Mouse (Mus musculus): ENCODE results near the gene Pskh1. TPM values are rescaled to one million over a fixed set of nuclear protein-coding genes. Genes with fewer than 3 reads are reported as not detected.

Pskh1 gene
- polyA plus RNA-seq, 1 experiment from 2014 or later: 12.0 TPM

DNA sequence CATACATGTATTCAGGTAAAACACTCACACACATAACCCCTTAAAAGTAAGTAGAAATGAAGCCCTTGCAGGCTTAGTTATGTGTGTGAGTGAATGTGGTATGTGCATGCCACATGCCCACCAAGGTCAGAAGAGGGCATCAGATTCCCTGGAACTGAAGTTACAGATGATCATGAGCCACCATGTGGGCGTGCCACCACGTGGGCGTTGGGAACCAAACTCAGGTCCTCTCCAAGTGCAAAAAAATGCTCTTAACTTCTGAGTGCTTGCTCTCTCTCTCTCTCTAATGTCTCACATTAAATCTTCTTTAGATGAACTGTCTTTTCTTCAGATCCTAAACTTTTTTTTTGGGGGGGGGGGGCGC, 38.0 kb downstream of the Pskh1 start, which contains the start of gene Psmb10:
Psmb10 (minus strand) TSS at position 139 of the 364 bp plus-strand sequence.
- no peak for ATAC-seq (replicated peaks)
- Histone ChIP-seq H3K27me3 (no peaks in the 10 kb centered on the region), H3K9ac (replicated peaks) (peak within 1 kb of the TSS; percentile 84), H3K4me2 (replicated peaks) (peak within 1 kb of the TSS; percentile 86), H3K36me3 (no peaks in the 10 kb centered on the region), H3K27ac (replicated peaks) (peak within 1 kb of the TSS; percentile 86), H3K4me3 (peak within 1 kb of the TSS; percentile 81), H3K4me1 (peaks cover 22% of the 10 kb centered on the region), H3K9me3 (no peaks in the 10 kb centered on the region)
- 40% methylated on average over 4 of the region's 4 CpGs for WGBS

DNA sequence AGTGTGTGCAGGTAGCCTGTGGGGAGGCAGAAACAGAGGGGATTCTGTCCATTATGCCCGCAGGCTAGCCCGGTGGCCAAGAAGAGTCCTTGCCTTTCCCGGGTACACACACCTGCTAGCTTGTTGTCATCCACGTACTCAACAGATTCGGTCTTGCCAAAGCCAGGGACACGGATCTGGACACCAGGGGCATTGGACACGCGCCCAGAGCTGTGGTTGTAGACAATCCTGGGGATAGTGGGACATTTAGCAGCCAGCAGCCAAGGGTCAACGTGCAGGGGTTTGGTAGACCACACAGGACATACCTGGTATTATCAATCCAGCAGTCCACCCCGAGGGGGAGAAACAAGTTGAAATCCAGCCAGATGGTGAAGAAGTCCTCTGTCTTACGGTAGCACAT, 41.8 kb downstream of the Pskh1 start:
- H3K4me1 ChIP-seq: peaks cover 9% of the 10 kb centered on the region
- ATAC-seq (replicated peaks): no peak
- no peak overlapping the region for H3K27ac ChIP-seq (replicated peaks)
- H3K4me3 ChIP-seq: no peak overlapping the region
- no peaks in the 10 kb centered on the region for H3K36me3 ChIP-seq
- WGBS: 90% methylated on average over 11 of the region's 11 CpGs
- no peaks in the 10 kb centered on the region for H3K9me3 ChIP-seq
- no peak overlapping the region for H3K9ac ChIP-seq (replicated peaks)
- no peak overlapping the region for H3K4me2 ChIP-seq (replicated peaks)
- H3K27me3 ChIP-seq: no peaks in the 10 kb centered on the region

DNA sequence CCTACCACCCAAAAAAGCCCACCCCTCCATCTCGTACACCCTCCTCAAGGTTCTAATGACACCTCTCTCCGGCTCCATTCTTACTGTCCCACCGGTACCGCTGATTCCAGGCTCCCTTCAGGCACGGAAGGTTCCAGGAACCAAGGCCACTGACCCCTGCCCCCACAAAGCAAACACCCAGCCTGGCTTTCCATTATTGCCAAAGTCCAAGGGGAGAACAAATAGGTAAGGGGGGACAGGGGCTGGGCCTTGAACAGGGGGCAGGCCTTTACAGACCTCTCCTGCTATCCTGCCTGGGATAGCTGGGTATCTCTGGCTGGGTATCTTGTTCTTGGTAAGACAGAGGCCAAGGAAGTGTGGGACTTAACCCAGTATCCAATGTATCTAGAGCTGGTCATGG, 42.3 kb downstream of the Pskh1 start:
- H3K4me1 ChIP-seq: peaks cover 9% of the 10 kb centered on the region
- no peak overlapping the region for H3K4me3 ChIP-seq
- H3K27me3 ChIP-seq: no peaks in the 10 kb centered on the region
- WGBS: 90% methylated on average over 5 of the region's 5 CpGs
- H3K9me3 ChIP-seq: no peaks in the 10 kb centered on the region
- no peak overlapping the region for H3K27ac ChIP-seq (replicated peaks)
- H3K9ac ChIP-seq (replicated peaks): no peak overlapping the region
- H3K36me3 ChIP-seq: no peaks in the 10 kb centered on the region
- no peak for ATAC-seq (replicated peaks)
- no peak overlapping the region for H3K4me2 ChIP-seq (replicated peaks)

DNA sequence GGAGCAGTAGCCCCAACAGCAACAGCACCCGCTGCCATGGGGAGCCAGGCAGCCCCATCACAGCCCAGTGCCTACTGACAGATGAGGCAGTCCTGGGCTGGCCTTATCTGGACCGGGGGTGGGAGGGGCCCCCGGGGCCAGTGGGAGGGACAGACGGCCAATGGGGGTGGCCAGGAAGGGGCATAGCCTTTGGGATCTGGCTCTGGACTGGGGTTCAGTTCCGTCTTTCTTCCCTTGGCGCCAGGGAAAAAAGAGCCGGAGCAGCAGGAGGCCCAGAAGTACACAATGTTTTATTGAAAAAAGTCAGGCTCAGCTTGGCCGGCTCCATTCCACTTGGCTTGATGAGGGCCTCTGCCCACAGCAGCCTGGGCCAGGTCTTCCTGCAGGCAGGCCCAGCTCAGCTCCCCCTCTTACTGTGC, 43.1 kb downstream of the Pskh1 start, which contains the start of gene Lcat:
Lcat (minus strand) TSS at position 62 of the 419 bp plus-strand sequence.
- 48% methylated on average over 8 of the region's 8 CpGs for WGBS
- no peaks in the 10 kb centered on the region for H3K36me3 ChIP-seq
- H3K9ac ChIP-seq (replicated peaks): no peak within 1 kb of the TSS
- ATAC-seq (replicated peaks): no peak; the same call in 1 of the 2 replicates
- no peaks in the 10 kb centered on the region for H3K9me3 ChIP-seq
- H3K4me3 ChIP-seq: no peak within 1 kb of the TSS
- H3K27me3 ChIP-seq: no peaks in the 10 kb centered on the region
- H3K27ac ChIP-seq (replicated peaks): no peak within 1 kb of the TSS
- H3K4me2 ChIP-seq (replicated peaks): no peak within 1 kb of the TSS
- peaks cover under 1% of the 10 kb centered on the region for H3K4me1 ChIP-seq

DNA sequence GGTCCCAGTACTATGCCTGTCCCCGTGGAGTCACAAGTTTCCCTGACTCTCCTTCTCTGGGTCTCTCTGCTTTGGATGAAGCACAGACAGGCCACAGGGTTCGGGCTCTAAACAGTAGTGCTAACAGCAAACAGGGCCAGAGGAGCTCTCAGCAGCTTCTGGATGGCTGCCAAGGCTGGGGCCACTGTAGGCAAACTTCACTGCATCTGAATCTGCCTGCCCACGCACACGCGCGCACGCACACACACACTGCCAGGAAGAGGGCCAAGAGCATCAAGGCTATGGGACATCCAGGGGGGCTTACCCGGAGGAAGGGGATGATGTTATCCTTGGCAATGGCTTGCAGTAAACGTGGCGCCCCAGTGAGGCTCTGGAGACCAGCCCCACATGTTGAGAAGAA, 49.1 kb downstream of the Pskh1 start:
- WGBS: 48% methylated on average over 10 of the region's 10 CpGs
- H3K27me3 ChIP-seq: no peaks in the 10 kb centered on the region
- H3K27ac ChIP-seq (replicated peaks): no peak overlapping the region
- H3K36me3 ChIP-seq: no peaks in the 10 kb centered on the region
- no peak for ATAC-seq (replicated peaks)
- H3K4me3 ChIP-seq: no peak overlapping the region
- peaks cover 21% of the 10 kb centered on the region for H3K4me1 ChIP-seq
- H3K9me3 ChIP-seq: no peaks in the 10 kb centered on the region
- no peak overlapping the region for H3K9ac ChIP-seq (replicated peaks)
- H3K4me2 ChIP-seq (replicated peaks): no peak overlapping the region

DNA sequence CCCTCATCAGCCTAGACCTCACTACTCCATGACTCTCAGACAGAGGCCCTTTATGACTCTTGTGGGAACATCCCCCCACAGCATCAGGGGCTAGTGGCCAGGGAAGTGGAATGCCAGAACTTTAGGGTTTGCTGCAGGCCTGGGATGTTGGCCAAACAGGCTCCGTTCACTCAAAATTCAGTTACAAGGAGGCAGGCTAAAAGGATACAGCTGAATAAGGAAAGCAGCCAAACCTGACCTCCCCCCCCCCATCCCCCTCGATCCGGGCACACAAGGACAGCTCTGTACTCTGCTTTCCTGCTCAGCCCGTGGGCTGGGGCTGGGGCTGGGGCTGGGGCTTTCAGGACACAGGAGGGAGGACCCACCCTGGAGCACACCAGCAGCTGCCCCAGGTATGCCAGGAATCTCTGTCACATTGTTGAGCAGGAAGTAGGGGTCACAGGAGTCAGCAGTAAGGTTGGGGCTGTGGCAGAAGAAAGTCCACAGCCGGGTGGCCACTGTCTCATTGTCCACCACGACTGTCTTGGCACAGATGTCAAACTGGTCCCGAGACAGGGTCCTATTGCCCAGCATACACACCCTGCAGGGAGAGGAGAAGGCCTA, 50.9 kb downstream of the Pskh1 start:
- no peaks in the 10 kb centered on the region for H3K27me3 ChIP-seq
- 52% methylated on average over 7 of the region's 7 CpGs for WGBS
- ATAC-seq (replicated peaks): peak; percentile 88
- H3K36me3 ChIP-seq: no peaks in the 10 kb centered on the region
- H3K4me2 ChIP-seq (replicated peaks): no peak overlapping the region
- H3K9me3 ChIP-seq: no peaks in the 10 kb centered on the region
- 0 out of 2 replicates have a peak overlapping the region, but pooled peaks have one; percentile 1 for H3K9ac ChIP-seq (replicated peaks)
- peak overlapping the region; percentile 70 for H3K27ac ChIP-seq (replicated peaks)
- no peak overlapping the region for H3K4me3 ChIP-seq
- peaks cover 21% of the 10 kb centered on the region for H3K4me1 ChIP-seq

DNA sequence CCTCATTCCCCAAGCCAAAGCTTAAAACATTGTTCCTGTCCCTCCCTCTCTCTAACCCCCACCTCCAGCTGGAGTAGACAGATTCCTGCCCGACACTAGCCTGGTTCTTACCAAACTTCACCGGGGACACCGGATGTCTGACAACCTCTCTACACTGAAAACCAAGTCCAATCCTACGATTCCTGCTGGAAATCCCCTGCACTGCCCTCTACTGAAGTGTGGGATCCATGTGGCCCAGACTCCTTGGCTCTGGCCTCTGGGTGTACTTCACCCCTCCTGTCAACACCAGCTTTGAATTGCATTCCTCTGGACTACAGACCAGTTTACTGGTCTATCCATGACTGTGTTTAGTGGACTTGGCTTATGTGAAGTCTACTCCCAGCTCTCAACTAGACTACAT, 56.3 kb downstream of the Pskh1 start:
- WGBS: 92% methylated on average over 4 of the region's 4 CpGs
- Histone ChIP-seq H3K9ac (replicated peaks) (no peak overlapping the region), H3K4me3 (no peak overlapping the region), H3K36me3 (no peaks in the 10 kb centered on the region), H3K27me3 (no peaks in the 10 kb centered on the region), H3K27ac (replicated peaks) (no peak overlapping the region), H3K4me2 (replicated peaks) (no peak overlapping the region), H3K9me3 (no peaks in the 10 kb centered on the region), H3K4me1 (peaks cover 5% of the 10 kb centered on the region)
- no peak for ATAC-seq (replicated peaks)

DNA sequence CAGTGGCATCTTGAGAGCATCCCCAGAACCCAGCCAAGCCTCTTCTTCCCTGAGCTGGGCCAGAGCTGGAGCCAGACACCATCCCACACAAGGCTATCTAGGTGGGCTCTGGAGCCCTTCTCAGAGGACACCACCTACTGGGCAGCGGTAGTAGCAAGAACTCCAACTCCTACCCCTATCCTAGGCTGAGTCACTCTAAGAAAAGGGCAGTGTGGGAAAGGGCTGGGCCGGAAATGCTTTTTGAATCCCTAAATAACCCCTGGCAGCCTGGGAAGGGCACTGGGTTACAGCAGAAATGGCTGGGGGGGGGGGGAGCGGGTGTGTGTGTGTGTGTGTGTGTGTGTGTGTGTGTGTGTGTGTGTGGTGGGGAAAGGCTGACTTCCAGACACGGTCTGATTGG, 57.6 kb downstream of the Pskh1 start:
- no peak for ATAC-seq (replicated peaks)
- 67% methylated on average over 3 of the region's 4 CpGs for WGBS
- H3K27me3 ChIP-seq: no peaks in the 10 kb centered on the region
- no peaks in the 10 kb centered on the region for H3K36me3 ChIP-seq
- H3K4me3 ChIP-seq: no peak overlapping the region
- H3K4me1 ChIP-seq: no peaks in the 10 kb centered on the region
- no peaks in the 10 kb centered on the region for H3K9me3 ChIP-seq
- H3K27ac ChIP-seq (replicated peaks): no peak overlapping the region
- no peak overlapping the region for H3K9ac ChIP-seq (replicated peaks)
- no peak overlapping the region for H3K4me2 ChIP-seq (replicated peaks)

DNA sequence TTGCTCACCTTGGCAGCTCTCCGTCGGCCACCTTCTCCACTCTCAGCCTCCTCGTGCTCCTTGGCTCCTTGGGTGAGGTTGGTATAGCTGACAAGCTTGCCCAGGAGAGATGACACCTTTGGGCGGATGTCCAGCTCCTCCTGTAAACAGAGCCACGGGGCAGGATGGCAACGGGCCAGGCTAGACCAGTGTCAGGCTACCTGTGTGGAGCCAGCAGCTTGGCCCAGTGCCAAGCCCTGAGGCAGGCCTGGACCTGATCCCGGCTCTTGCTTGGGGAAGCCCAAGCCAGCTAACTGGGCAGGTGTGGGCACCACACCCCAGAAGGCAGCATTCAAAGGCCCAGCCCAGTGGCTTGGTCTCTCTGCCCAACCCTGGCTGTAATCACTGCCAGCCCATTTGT, 59.1 kb downstream of the Pskh1 start:
- H3K4me1 ChIP-seq: no peaks in the 10 kb centered on the region
- WGBS: 70% methylated on average over 7 of the region's 7 CpGs
- ATAC-seq (replicated peaks): no peak
- H3K36me3 ChIP-seq: no peaks in the 10 kb centered on the region
- H3K4me3 ChIP-seq: no peak overlapping the region
- no peaks in the 10 kb centered on the region for H3K9me3 ChIP-seq
- no peak overlapping the region for H3K27ac ChIP-seq (replicated peaks)
- H3K9ac ChIP-seq (replicated peaks): no peak overlapping the region
- no peak overlapping the region for H3K4me2 ChIP-seq (replicated peaks)
- 0 out of 2 replicates have a peak, but pooled peaks cover under 1% of the 10 kb centered on the region for H3K27me3 ChIP-seq

DNA sequence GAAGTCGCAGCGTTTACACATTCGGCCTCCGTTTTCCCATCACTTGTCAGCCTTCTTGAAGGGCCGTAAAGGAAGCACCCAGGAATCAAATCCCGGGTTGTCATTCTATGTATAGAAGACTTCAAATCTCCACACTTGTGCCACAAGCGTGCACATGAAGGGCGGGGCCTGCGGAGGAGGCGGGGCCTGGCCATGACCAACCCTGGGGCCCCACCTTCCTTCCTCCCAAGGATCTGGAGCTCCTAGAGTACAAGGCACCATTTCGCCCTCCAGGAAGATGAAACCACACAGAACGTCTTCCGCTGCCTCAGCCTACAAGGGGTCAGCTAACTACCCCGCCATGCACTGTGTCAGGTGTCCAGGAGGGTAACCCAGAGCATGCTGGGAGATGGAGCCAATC, 60.9 kb downstream of the Pskh1 start:
- no peak for ATAC-seq (replicated peaks)
- 79% methylated on average over 14 of the region's 14 CpGs for WGBS
- H3K36me3 ChIP-seq: no peaks in the 10 kb centered on the region

DNA sequence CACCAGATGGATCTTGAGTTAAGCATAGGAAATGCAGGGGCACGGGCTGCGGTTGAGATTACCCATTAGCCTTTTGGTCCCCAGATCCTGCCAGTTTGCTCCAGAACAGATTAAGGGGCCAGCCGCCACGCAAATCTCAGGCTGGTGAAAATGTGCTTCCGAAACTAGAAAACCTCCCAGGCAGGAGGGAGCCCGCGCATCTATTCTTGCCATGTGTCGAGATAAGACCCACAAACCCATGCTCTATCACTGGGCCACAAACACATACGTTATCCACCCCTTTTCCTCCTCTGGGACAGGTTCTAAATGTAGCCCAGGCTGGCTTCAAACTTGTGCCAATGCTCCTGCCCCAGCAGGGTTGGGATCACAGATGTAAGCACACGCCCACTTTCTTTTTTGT, 61.3 kb downstream of the Pskh1 start:
- 88% methylated on average over 10 of the region's 10 CpGs for WGBS
- no peak overlapping the region for H3K27ac ChIP-seq (replicated peaks)
- H3K4me2 ChIP-seq (replicated peaks): no peak overlapping the region
- no peak overlapping the region for H3K4me3 ChIP-seq
- no peaks in the 10 kb centered on the region for H3K36me3 ChIP-seq
- no peaks in the 10 kb centered on the region for H3K9me3 ChIP-seq
- no peak overlapping the region for H3K9ac ChIP-seq (replicated peaks)
- no peak for ATAC-seq (replicated peaks)
- H3K27me3 ChIP-seq: peaks cover 12% of the 10 kb centered on the region
- peaks cover 14% of the 10 kb centered on the region for H3K4me1 ChIP-seq

More for the DNA sequence above, 60.9 kb downstream of the Pskh1 start:
- H3K9me3 ChIP-seq: no peaks in the 10 kb centered on the region
- peaks cover 9% of the 10 kb centered on the region for H3K27me3 ChIP-seq
- H3K9ac ChIP-seq (replicated peaks): no peak overlapping the region
- H3K4me3 ChIP-seq: no peak overlapping the region
- H3K27ac ChIP-seq (replicated peaks): no peak overlapping the region
- H3K4me1 ChIP-seq: peaks cover 9% of the 10 kb centered on the region
- no peak overlapping the region for H3K4me2 ChIP-seq (replicated peaks)

DNA sequence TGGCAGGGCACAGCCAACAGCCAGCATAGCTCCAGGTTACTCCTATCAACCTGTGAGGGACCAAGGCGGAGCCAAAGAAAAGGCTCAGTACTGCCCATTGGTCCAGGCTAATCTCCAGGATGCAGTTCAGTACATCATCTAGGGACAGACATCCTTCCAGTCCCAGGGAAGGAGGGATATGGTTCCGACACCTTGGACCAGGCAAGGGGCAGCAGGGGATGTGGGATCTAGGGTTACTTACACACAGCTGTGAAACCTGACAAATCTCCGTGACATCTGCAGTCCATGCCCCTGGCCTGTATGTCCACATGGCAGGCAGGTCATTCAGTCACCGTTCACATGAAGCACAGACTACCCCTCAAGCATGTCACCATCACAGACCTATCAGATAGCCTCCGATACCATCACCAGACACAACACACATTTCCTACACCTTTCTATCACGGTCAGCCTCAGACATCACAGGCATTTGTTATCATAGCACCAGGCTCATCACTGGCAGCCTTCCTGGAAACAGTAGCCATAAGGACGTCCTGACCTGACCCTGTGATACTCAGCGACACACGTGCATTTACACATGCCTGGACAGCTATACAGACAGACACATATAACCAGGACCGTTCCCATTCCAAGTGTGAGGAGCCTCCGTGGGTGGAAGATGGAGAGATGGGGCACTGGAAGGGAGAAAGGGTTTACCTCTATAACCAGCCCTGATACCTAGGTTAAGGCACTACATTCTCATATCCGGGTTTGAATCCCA, 64.4 kb downstream of the Pskh1 start:
- H3K27me3 ChIP-seq: peaks cover 25% of the 10 kb centered on the region

More for the DNA sequence above, 64.4 kb downstream of the Pskh1 start:
- H3K4me3 ChIP-seq: peak overlapping the region; percentile 57
- peaks cover 20% of the 10 kb centered on the region for H3K4me1 ChIP-seq
- no peak overlapping the region for H3K9ac ChIP-seq (replicated peaks)
- ATAC-seq (replicated peaks): no peak
- no peak overlapping the region for H3K27ac ChIP-seq (replicated peaks)
- no peaks in the 10 kb centered on the region for H3K9me3 ChIP-seq
- H3K36me3 ChIP-seq: no peaks in the 10 kb centered on the region
- WGBS: 71% methylated on average over 12 of the region's 12 CpGs
- H3K4me2 ChIP-seq (replicated peaks): peak overlapping the region; percentile 62

All from forebrain, embryonic 15.5 days (tissue).